Mouse (Mus musculus) heart, adult 2 months (tissue): ENCODE data around the gene Smim11. TPM values are rescaled to one million over a fixed set of nuclear protein-coding genes. Genes with fewer than 3 reads are reported as not detected.
A peak's percentile ranks its signal among the peaks of the same experiment; 100 is the strongest.

Experiments
- DNase-seq, 2 experiments: peaks; one replicate each; pipeline ENCODE4 v3.0.0; 2021
- H3K27ac ChIP-seq: fragments of 200-600 bp; 2 replicates; pipeline ENCODE4 v1.8.1; 2022
- H3K27me3 ChIP-seq: fragments of 200-500 bp; 2 replicates; pipeline ENCODE4 v1.6.1; 2012; ENCODE audit warnings: mild to moderate bottlenecking, low read length, inconsistent platforms, mixed read lengths; ENCODE audit not compliant: control insufficient read depth, insufficient read depth
- H3K36me3 ChIP-seq: fragments of 200-500 bp; 2 replicates; pipeline ENCODE4 v1.6.1; 2012; ENCODE audit warnings: low read length, inconsistent platforms; ENCODE audit not compliant: control insufficient read depth, insufficient read depth
- H3K4me1 ChIP-seq: fragments of 200-500 bp; 2 replicates; pipeline ENCODE4 v1.6.1; 2011; ENCODE audit warnings: low read length; ENCODE audit not compliant: control insufficient read depth, insufficient read depth
- H3K4me3 ChIP-seq: fragments of 200-600 bp; 2 replicates; pipeline ENCODE4 v1.8.1; 2022
- H3K79me2 ChIP-seq: fragments of 200-500 bp; replicated peaks from 2 replicates; pipeline ENCODE4 v1.6.1; 2012; ENCODE audit warnings: mild to moderate bottlenecking, inconsistent platforms, low read length, moderate library complexity, mixed read lengths; ENCODE audit not compliant: control insufficient read depth, insufficient read depth
- H3K9ac ChIP-seq: fragments of 200-500 bp; 2 replicates; pipeline ENCODE4 v1.6.1; 2012; ENCODE audit warnings: low read depth, mild to moderate bottlenecking, control low read depth, inconsistent platforms, low read length, mixed read lengths
- CTCF ChIP-seq: fragments of 200-600 bp; IDR thresholded peaks from 2 replicates; pipeline ENCODE4 v1.8.1; 2022; ENCODE audit warnings: antibody characterized with exemption, mild to moderate bottlenecking, moderate library complexity
- EP300 ChIP-seq: fragments of 200-500 bp; IDR thresholded peaks from 2 replicates; pipeline ENCODE4 v1.6.1; 2011; ENCODE audit warnings: low read depth, low read length, control low read depth; ENCODE audit not compliant: insufficient read depth
- POLR2A ChIP-seq: fragments of 200-500 bp; IDR thresholded peaks from 2 replicates; pipeline ENCODE4 v1.6.1; 2011; ENCODE audit warnings: mild to moderate bottlenecking, low read depth, low read length, control low read depth; ENCODE audit not compliant: insufficient read depth
- WGBS: fragments of 180-500 bp; shearing (Covaris S2); methylation state at CpG from one replicate; pipeline ENCODE4 v1.1.7; 2018; 5-methylcytosine and 5-hydroxymethylcytosine counted together
- intact Hi-C: fragments of 180-260 bp; cut with DNase I; formaldehyde crosslinking; loops from one replicate; pipeline ENCODE4 v1.15.1; 2025
- polyA plus RNA-seq: library from polyadenylated mRNA; depleted of rRNA; stranded (reverse); fragments of >200 nt; gene quantifications from 2 replicates; pipeline ENCODE4 v1.2.3, GENCODE M21; 2012
- total RNA-seq, 2 experiments: library from RNA; stranded (reverse); gene quantifications; 2 replicates each; pipeline ENCODE4 v1.2.3; 2021

The Smim11 gene
- total and polyA plus RNA-seq, 3 experiments = 55.4 to 89.9 (median 76.1) TPM

GRCm38 (mm10) chr16:92340612-92341511 lies 39.8 kb downstream of the Smim11 start:
- peak; percentile 69 to 75 for DNase-seq
- intact Hi-C loops = loop anchor here (1.0 to 5.0 kb wide), 4 partner anchors 46 to 146 kb away; no protein-coding TSS in a partner anchor
- no peaks in the 10 kb centered on the region for H3K36me3 ChIP-seq
- no peak for TF ChIP-seq POLR2A
- TF ChIP-seq EP300 = 0 out of 2 replicates have a peak, but pooled peaks have one; percentile 40
- peak; percentile 88 for TF ChIP-seq CTCF
- no peaks in the 10 kb centered on the region; the same call in 1 of the 2 replicates for H3K4me1 ChIP-seq
- peak overlapping the region; percentile 52 for H3K4me3 ChIP-seq
- peak overlapping the region; percentile 54 for H3K9ac ChIP-seq
- peak overlapping the region; percentile 54 for H3K27ac ChIP-seq
- no peaks in the 10 kb centered on the region for H3K79me2 ChIP-seq
- peaks cover 2% of the 10 kb centered on the region; the same call in 1 of the 2 replicates for H3K27me3 ChIP-seq
- 10% methylated on average over 27 of the region's 27 CpGs for WGBS

GRCm38 (mm10) chr16:92345177-92345576 lies 44.1 kb downstream of the Smim11 start:
- TF ChIP-seq EP300 = peak; percentile 95
- no peak for TF ChIP-seq CTCF
- Histone ChIP-seq H3K9ac (no peak overlapping the region), H3K27ac (peak overlapping the region; percentile 80), H3K4me1 (no peaks in the 10 kb centered on the region; the same call in 1 of the 2 replicates), H3K4me3 (no peak overlapping the region), H3K27me3 (no peaks in the 10 kb centered on the region), H3K36me3 (no peaks in the 10 kb centered on the region), H3K79me2 (no peaks in the 10 kb centered on the region)
- intact Hi-C loops = no loop called here
- peak; percentile 66 to 82 for DNase-seq
- WGBS = 11% methylated on average over 11 of the region's 11 CpGs

GRCm38 (mm10) chr16:92346297-92346916 lies 45.3 kb downstream of the Smim11 start:
- intact Hi-C loops = no loop called here
- Histone ChIP-seq H3K4me3 (no peak overlapping the region), H3K4me1 (no peaks in the 10 kb centered on the region), H3K36me3 (no peaks in the 10 kb centered on the region), H3K79me2 (no peaks in the 10 kb centered on the region), H3K27ac (peak overlapping the region; percentile 89), H3K27me3 (no peaks in the 10 kb centered on the region), H3K9ac (no peak overlapping the region; the same call in 1 of the 2 replicates)
- TF ChIP-seq EP300 (peak; percentile 67; the same call in 1 of the 2 replicates), POLR2A (peak; percentile 66; the same call in 1 of the 2 replicates), CTCF (no peak)
- 50% methylated on average over 13 of the region's 13 CpGs for WGBS
- DNase-seq = peak; percentile 71 to 85

- TF ChIP-seq EP300 (no peak), POLR2A (no peak), CTCF (no peak)
- 56% methylated on average over 12 of the region's 12 CpGs for WGBS
- Histone ChIP-seq H3K36me3 (no peaks in the 10 kb centered on the region), H3K4me3 (no peak overlapping the region), H3K27me3 (no peaks in the 10 kb centered on the region), H3K79me2 (no peaks in the 10 kb centered on the region), H3K9ac (no peak overlapping the region), H3K4me1 (no peaks in the 10 kb centered on the region), H3K27ac (no peak overlapping the region)
- DNase-seq = no peak
- intact Hi-C loops = no loop called here
These were observed 47.9 kb downstream of the Smim11 start for GRCm38 (mm10) chr16:92348941-92349340.

GRCm38 (mm10) chr16:92353295-92353694 lies 52.2 kb downstream of the Smim11 start:
- H3K4me1 ChIP-seq = no peaks in the 10 kb centered on the region
- no peak for TF ChIP-seq CTCF
- TF ChIP-seq EP300 = no peak
- intact Hi-C loops = no loop called here
- DNase-seq = no peak
- H3K9ac ChIP-seq = no peak overlapping the region
- no peaks in the 10 kb centered on the region for H3K27me3 ChIP-seq
- no peak overlapping the region for H3K27ac ChIP-seq
- WGBS = 81% methylated on average over 12 of the region's 12 CpGs
- H3K79me2 ChIP-seq = no peaks in the 10 kb centered on the region
- no peaks in the 10 kb centered on the region for H3K36me3 ChIP-seq
- H3K4me3 ChIP-seq = no peak overlapping the region

- Histone ChIP-seq H3K36me3 (no peaks in the 10 kb centered on the region), H3K4me3 (no peak overlapping the region), H3K27ac (no peak overlapping the region), H3K79me2 (no peaks in the 10 kb centered on the region), H3K27me3 (no peaks in the 10 kb centered on the region), H3K9ac (no peak overlapping the region), H3K4me1 (no peaks in the 10 kb centered on the region)
- TF ChIP-seq EP300 (no peak), POLR2A (no peak), CTCF (no peak)
- no peak for DNase-seq
- intact Hi-C loops = no loop called here
- WGBS = 83% methylated on average over 2 of the region's 2 CpGs
These were observed 52.8 kb downstream of the Smim11 start for GRCm38 (mm10) chr16:92353897-92354296.
